Mouse (Mus musculus) frontal cortex, adult (tissue): ENCODE measurements at regions not wholly inside any gene's neighbourhood (a gene's known extent, or its start where the extent isn't known, plus 50 kb on each side); places are given as distances from the start of the nearest gene placed in this dataset.

Source experiments
- ATAC-seq: cut with Nextera tagmentation; 2 replicates; pipeline ENCODE4 v1.9.2; 2017; ENCODE audit warnings: mild to moderate bottlenecking, moderate library complexity, mixed read lengths; ENCODE audit not compliant: low TSS enrichment

DNA sequence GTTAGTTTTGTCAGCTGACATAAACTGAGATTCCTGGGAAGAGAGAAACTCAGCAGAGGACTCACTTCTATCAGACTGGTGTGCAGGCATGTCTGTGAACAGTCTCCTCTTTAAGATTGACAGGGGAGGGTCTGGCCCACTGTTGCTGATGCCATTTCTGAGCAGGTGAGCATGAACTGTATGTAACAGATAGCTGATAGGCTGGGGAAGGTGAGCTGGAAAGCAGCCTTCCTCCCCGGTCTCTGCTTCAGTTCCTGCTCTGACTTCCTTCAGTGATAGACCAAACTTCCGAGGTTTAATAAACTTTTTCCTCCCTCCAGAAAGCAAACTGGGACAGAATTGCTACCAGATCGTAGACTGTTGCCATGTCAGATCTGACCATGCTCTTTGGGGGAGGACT, 430.9 kb upstream of the Camk1g start:
- no peak for ATAC-seq

DNA sequence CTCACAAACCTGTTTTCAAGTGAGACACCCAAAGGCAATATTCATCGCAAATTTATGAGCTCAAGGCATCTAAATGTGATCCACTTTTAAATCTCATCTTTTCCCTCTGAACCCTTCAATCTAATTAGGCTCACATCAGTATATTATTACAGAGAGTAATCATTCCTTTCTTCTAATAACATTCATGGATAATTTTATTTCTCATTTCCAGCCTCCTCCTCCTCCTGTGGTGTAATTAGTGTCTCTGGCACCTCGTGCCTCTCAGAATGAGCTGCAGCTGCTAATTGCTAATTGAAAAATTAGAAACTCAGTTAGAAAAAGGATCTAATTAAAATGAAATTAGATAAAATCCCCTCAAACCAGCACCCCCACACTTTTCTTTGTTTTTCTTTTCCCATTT, 420.5 kb upstream of the Camk1g start:
- ATAC-seq = no peak

DNA sequence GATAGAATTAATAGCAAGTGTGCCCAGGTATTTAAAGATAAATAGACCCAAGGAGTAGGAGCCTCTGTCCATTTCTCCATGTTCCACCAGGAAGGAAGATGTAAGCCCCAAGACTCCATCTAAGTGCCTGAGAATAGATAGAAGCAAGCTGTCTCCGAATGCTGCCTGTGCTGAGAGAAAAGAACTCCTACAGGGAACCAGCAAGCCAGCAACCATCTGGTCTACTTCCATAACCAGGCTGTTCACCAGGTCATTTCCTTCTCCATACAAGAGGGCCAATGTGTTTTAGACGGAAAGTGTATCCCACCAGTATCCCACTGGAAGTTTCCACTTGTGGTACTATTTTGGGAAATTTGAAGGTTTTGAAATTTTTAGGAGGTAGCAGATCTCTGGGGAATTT, 418.4 kb upstream of the Camk1g start:
- 0 out of 2 replicates have a peak, but pooled peaks have one; percentile 34 for ATAC-seq

DNA sequence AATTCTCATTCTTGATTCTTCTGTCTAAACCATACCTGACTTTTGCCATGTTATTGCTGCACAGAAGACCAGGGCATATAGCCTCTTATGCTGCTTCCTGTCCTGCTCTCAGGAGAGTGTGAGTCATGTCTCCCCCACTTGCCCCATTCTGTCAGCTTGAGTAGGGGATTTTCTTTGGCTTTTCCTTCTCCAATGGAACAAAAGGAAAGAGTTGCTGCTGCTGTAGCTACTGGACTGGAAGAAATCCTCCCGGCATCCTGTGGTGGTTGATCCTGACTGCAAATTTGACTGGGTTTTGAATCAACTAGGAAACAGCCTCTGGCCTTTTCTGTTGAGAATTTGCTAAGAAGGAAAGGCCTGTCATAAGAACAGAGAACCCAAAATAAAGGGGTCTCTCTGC, 417.3 kb upstream of the Camk1g start:
- ATAC-seq = no peak

DNA sequence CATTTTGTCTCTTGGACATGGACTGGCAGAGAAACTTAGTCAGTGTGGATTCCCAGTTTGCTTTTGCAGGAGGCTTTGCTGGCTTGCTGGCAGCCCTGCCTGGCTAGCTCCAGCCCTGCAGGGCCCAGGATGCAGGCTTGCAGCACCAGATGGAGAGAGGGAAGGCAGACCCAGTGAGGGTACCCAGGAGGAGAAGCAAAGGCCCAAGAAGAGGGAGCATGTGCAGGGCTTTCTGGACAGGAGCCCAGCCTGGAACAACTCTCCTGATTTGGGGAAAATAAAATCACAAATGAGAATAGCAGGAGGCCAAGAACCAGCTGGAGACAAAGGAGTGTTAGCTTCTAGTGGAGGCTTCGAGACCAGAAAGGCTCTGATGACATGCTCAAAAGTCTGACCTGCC, 414.9 kb upstream of the Camk1g start:
- ATAC-seq = peak; percentile 47; the same call in 1 of the 2 replicates

DNA sequence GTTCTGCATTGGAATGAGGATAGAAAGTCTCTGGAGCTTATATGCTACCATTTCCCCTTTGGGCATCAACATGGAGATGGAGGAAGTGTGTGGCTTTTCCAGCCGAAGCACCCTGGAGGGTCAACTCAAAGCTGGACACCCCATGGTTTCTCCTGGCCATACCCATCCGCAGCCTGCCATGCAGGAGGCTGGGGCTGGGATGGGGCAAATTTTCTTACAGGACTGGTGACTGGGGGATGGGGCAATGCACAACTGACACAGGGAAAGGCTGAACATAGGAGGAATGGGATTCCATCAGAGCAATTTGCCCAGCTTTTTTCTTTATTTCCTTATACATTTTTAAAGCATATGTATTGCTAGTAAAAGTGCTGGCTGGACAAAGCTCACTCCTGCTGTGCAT, 414.4 kb upstream of the Camk1g start:
- ATAC-seq = no peak

DNA sequence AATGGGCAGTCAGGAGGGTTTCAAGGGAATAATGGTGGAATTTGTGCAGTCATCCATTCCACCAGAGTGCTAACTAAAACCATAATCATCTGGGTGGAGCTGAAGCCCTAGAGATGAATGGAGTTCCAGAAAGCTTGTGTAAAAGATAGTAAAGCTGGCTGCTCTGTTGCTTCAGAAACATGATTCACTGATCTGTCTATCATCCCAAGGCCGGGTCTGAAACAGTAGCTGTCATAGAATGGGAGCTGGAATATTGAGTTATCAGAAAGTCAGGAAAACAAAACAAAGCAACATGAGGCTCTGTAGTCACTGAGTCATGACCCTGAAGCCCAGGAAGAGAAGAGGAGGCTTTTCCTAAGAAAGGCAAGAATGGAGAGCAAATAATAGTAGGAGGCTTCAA, 408.1 kb upstream of the Camk1g start:
- no peak for ATAC-seq

DNA sequence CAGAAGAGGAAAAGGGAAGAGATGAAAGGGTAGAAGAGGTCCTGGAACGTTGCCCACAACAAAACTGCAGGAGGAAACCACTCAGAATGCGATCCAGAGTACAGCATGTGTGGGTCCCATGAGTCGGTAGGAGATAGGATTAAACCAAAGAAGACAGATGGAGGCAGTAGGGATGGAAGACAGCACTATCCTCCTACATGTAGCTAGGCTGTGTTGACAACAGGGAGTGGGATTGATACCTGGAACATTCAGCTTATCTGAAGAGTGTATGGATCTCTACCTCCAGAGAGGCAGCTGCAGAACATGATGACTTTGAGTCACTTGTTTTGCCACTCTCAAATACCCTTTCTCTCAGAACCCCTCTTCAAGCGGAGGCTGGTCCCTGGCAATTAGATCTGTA, 399.4 kb upstream of the Camk1g start:
- peak; percentile 82 for ATAC-seq

DNA sequence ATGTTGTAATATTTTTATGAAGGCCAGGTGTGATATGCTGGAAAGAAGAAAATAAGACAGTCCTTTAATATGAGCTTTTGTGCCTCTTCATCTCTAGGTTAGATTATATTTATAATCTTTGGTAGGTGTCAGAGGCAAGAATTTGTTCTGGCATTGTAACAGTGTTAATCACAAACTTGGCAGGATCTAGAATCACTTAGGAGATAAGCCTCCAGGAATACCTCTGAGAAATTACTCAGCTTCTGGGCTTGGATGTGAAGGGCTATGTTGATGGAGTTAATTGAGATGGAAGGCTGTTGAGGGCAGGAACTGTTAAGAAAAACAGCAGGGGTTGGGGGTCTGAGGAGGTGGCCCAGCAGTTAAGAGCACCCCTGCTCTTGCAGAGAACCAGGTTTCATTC, 394.0 kb upstream of the Camk1g start:
- peak; percentile 55 for ATAC-seq

DNA sequence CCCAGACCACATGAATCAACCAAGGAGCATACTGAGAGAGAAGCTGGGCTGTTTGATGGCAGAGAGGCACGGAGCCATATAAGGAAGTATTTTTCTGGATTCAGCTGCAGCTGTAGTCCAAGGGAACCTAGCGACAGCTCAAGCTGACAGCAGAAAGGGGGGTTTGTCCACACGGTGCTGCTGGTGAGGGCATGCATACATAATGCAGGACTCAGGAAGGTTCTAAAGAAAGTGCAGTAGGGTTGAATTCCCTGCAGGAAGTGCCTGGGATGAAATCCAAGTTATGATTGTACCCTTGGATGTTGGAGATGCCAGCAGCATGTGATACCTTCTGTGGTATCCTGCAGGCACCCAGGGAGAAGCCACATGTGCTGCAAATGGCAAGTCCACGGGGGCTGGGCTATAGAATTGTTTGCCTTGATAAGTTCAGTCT, 381.7 kb upstream of the Camk1g start:
- peak; percentile 88 for ATAC-seq

DNA sequence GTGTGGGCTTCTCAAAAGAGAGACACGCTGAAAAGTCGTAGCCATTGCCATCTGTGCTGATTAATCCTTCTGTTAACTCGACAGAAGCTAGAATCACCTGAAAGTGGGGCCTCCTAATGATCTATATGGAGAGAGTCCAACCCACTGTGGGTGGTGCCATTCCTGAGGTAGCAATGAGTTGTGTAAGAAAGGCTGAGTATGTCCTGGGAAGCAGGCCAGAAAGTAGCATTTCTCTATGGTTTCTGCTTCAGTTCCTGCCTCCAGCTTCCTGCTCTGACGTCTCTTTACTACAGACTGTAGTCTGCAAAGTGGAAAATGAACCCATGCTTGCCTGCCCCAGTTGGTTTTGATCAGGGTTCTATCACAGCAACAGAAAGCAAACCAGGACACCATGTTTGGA, 380.8 kb upstream of the Camk1g start:
- ATAC-seq = peak; percentile 70

DNA sequence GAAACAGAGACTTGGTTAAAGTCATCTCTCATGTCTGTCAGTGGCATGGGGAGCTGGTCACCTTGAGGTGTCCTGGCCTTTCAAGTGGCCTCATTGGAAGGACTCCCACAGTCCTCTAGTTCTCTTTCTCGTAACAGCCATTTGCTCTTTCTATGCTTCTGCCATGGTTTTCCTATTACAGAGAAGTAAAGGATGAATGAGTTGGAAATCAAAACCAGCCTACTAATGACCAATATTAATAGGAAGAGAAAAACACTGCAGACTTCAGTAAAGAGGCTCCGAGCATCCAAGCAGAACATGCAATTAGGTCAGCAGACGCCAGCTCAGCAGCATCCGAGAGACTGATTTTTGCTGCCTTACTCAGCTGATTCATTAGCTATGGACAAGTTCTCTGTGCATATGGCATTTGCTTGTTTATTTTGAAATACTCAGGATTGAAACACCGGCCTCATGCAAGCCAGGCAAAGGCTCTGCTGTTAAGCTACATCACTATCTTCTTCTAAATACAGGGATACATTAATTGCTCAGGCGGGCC, 377.4 kb upstream of the Camk1g start:
- no peak for ATAC-seq

DNA sequence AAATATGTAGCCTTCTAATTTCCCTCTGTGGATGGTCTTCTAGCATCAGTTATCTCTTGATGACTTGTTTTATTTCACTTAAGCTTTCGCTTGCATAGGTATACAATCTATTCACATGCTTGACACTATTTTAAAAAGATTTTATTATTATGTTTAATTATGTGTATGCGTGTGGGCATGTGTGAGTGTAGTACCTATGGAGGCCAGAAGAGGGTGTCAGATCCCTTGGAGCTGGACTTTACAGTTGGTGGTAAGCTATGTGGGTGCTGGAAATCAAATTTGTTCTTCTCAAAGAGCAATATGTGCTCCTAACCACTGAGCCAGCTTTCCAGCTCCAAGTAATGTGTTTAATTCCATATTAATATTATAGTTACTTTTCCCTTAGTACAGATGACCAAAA, 372.6 kb upstream of the Camk1g start:
- no peak for ATAC-seq

DNA sequence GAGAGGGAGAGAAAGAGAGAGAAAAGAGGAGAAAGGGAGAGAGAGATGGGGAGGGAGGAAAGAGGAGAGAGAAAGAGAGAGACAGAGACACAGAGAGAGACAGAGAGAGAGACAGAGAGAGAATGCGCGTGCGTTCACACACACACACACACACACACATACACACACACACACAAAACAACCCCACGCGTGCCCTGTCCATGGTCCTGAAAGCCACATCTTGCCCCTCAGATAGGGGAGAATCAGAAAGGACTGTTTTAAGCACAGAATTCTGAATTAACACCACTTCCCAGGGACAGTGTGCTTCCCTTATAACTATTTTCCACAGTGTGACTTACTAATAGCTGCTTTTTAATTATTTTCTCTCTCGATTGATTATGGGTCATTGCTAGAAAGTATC, 368.7 kb upstream of the Camk1g start:
- ATAC-seq = no peak

DNA sequence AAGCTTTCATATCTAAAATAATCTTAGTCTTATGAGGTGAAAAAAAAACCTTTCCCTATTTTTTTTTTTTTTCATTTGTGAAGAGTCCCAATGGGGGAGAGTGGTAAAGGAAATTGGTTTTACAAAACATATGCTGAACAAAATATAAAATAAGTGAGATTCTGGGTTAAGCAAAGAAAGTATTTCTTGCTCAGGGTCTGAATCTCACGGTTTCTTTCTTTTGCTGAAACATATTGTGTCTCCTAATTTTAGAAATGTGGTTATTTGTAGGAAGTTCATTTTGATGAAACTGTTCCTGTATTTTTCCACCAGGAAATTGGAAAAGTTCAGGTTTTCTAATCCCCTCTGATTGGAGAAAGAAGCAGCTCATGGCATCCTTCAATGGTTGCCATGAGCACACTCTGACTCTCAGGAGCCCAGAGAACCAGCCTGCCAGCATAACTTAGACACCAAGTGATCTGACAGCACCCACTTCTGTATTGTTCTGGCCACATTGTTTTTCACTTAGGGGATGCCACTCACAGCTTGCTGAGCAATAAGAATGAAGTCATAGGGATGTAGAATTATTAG, 365.9 kb upstream of the Camk1g start:
- peak; percentile 68 for ATAC-seq

DNA sequence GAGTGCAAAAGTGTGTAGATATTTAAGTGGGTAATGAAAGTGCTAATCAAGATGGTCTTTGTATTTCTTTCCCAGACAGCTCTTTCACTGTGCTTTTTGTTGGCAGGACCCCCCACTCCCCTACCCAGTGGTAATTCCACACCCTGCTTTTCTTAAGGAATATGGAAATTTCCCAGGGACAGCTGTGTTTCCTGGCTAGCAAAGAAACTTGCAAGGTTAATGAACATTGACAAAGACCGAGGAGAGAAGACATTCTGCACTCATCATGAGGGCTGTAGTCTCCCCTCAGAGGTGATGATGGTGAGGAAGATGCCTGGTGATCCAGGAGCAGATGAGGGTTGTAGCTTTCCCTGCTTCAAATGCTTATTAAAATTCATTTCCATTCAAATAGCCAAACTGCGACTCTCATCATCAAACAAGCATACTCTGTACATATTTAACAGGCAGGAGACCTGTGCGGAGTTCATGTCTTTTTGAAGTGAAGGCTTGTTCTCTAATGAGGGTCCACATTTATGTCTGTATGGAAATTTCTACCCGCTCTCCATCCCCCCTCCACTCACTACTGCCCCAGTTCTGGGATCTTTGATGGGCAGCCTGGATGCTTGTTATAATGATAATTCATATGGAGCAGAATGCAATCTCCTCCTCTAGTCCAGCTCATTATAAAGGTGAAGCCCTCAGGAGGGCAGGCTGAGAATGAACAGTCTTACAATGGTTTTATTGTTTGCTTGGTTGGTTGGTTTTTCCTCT, 364.1 kb upstream of the Camk1g start:
- no peak for ATAC-seq

DNA sequence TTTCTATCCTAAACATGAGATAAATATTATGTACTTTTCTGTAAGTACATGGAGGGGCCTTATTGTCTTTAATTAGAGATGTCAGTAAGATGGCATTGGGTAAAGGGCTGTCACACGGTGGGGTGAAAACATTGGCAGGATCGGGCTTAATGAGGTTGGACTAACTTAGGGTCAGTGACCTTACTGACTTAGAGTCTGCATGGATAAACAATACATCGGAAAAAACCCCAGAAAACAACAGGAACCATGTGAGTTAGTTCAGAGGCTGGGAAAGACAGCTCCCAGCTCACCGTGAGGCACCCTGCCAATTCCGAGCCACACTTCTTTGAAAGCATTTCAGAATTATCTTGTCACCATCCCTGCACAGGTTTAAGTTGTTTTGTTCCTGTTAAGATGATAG, 363.3 kb upstream of the Camk1g start:
- ATAC-seq = no peak

DNA sequence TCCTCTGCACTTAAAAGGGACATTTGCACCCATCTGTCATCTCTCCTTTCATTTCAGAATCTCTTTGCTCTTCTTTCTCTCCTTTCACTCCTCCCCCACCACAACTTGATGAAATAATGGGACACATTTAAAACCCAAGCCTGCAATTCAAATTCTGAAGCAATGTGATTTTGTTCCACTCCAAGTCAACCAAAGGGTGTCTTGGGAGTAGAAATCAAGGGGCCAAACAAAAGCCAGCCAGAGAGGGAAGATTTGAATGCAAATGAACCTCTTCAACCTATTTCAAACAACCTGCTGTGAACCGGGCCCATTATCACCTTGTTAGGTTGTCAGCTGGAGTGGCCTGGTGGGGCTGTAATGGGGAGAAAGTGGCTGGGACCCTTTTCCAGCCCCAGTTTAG, 362.0 kb upstream of the Camk1g start:
- no peak for ATAC-seq

DNA sequence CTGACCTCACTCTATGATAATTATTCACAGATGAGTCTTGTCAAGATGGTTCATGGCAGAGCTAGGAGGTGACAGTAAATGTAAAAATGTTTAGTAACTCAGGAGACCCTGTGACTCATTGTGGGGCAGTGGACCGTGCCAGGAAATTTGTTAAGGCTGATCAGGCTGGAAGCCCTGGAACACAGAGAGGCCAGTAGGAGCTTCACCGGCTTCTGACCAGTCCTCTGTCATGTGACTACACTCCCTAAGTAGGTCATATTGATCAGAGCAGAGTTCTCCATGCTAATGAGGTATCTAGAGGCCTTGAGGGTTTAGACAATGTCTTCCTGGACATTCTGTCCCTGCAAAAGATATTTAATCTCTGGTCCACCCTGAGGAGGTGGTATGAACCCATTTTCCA, 351.8 kb upstream of the Camk1g start:
- no peak for ATAC-seq

DNA sequence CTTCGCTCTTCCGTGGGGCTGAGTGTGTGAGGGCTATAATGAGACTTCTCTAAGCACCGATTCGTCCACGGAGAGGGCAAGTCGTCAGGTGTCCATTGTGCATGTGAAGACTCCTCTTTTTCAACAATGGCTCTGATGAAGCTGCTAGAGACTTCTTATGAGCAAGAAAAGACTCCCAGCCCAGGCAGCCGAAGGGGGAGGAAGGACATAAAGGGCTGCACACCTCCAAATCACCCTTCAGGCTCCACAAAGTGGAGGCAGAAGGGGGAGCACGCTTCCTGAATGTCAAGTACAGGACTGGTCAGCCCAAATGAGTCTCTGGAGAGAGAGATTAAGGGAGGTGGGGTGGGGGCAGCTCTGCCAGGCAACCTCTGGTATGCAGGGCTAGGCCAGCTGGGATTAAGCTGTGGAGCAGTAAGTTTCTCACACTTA, 350.3 kb upstream of the Camk1g start:
- ATAC-seq = no peak

DNA sequence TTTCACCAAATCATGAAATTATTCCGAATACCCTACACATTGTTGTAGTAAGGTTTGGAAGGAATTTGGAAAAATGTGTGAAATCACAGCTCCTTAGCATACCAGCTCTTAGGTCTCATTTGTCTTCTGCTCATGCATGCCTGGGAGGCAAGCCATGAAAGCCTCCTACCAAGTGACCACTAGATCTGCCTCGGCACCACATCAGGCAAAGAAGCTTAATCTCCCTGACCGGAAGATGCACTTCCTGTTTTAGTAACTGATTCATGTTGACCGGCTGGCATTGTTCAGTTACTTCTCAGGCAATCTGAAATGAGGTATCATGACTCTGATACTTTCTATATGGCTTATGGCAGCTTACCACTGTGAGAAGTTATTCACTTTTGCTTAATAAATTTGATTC, 345.2 kb upstream of the Camk1g start:
- no peak for ATAC-seq

DNA sequence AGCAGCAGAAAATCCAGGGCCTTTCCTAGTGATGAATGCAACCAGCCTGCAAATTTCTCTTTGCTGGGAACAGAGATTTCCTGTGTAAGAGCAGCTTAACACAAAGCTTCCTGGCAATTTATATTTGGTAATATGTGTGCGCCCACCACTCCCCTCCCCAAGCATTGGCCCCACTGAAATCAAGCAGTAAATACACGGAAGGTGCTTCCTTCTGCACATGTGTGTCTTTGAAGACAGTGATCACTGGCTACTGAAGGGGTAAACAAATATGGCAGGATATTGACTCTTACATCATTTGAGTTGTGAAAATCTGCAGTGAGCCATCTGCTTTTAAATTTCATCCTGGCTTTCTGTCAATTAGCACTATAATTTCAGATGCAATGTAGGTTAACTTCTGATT, 344.5 kb upstream of the Camk1g start:
- ATAC-seq = no peak

DNA sequence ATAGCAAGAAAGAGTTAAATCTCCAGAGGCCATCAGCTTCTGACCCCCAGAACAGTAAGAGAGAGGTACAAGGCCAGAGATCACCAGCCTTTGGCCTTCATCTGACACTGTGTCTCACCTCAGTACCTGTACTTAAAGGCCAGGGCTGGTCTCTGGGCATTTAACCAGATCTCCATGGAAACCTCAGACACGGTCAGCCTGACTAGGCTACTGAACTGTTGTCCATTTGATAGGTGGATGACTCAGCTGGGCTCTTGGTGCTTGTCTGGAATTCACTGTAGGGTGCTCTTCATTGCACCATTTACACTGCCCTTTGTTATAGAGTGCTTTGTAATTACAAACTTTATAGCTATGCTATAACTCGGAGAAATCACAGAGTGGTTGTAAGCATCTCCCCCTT, 335.1 kb upstream of the Camk1g start:
- no peak for ATAC-seq
